Mouse (Mus musculus): Measurements from ENCODE around the gene Fsip1.

Fsip1 gene

GRCm38 (mm10) chr2:118254516-118254915 lies 2.2 kb downstream of the Fsip1 start:
- DNase-seq (ENCODE audit: low spot score in 2 of 2) = no peak

- no peak for DNase-seq (ENCODE audit: low spot score in 2 of 2)
Observed at GRCm38 (mm10) chr2:118248966-118249365, 7.8 kb downstream of the Fsip1 start.

GRCm38 (mm10) chr2:118248016-118248415 lies 8.8 kb downstream of the Fsip1 start:
- no peak for DNase-seq (ENCODE audit: low spot score in 2 of 2)

GRCm38 (mm10) chr2:118245914-118246313 lies 10.9 kb downstream of the Fsip1 start:
- peak; percentile 27 to 41 for DNase-seq (ENCODE audit: low spot score in 2 of 2)

GRCm38 (mm10) chr2:118236196-118236595 lies 20.6 kb downstream of the Fsip1 start:
- DNase-seq (ENCODE audit: low spot score in 2 of 2) = no peak

- no peak for DNase-seq (ENCODE audit: low spot score in 2 of 2)
Observed at GRCm38 (mm10) chr2:118235614-118236013, 21.2 kb downstream of the Fsip1 start.

- no peak for DNase-seq (ENCODE audit: low spot score in 2 of 2)
Observed at GRCm38 (mm10) chr2:118230544-118230943, 26.2 kb downstream of the Fsip1 start.

GRCm38 (mm10) chr2:118228486-118229079 lies 28.2 kb downstream of the Fsip1 start:
- DNase-seq (ENCODE audit: low spot score in 2 of 2) = no peak

GRCm38 (mm10) chr2:118225316-118226041 lies 31.3 kb downstream of the Fsip1 start:
- no peak for DNase-seq (ENCODE audit: low spot score in 2 of 2)

- DNase-seq (ENCODE audit: low spot score in 2 of 2) = no peak
Observed at GRCm38 (mm10) chr2:118217993-118218595, 38.7 kb downstream of the Fsip1 start.

GRCm38 (mm10) chr2:118209712-118210111 lies 47.1 kb downstream of the Fsip1 start:
- DNase-seq (ENCODE audit: low spot score in 2 of 2) = no peak

- no peak for DNase-seq (ENCODE audit: low spot score in 2 of 2)
Observed at GRCm38 (mm10) chr2:118208651-118209050, 48.1 kb downstream of the Fsip1 start.

GRCm38 (mm10) chr2:118205991-118206585 lies 50.7 kb downstream of the Fsip1 start:
- no peak for DNase-seq (ENCODE audit: low spot score in 2 of 2)

- DNase-seq (ENCODE audit: low spot score in 2 of 2) = no peak
Observed at GRCm38 (mm10) chr2:118204646-118205045, 52.1 kb downstream of the Fsip1 start.

GRCm38 (mm10) chr2:118203739-118204461 lies 52.9 kb downstream of the Fsip1 start:
- DNase-seq (ENCODE audit: low spot score in 2 of 2) = no peak

- no peak for DNase-seq (ENCODE audit: low spot score in 2 of 2)
Observed at GRCm38 (mm10) chr2:118202934-118203333, 53.8 kb downstream of the Fsip1 start.

GRCm38 (mm10) chr2:118201983-118202382 lies 54.8 kb downstream of the Fsip1 start:
- DNase-seq (ENCODE audit: low spot score in 2 of 2) = no peak

GRCm38 (mm10) chr2:118199867-118200266 lies 56.9 kb downstream of the Fsip1 start:
- peak; percentile 40 to 49 for DNase-seq (ENCODE audit: low spot score in 2 of 2)

GRCm38 (mm10) chr2:118196966-118197365 lies 59.8 kb downstream of the Fsip1 start:
- DNase-seq (ENCODE audit: low spot score in 2 of 2) = no peak

GRCm38 (mm10) chr2:118182136-118182535 lies 74.6 kb downstream of the Fsip1 start:
- DNase-seq (ENCODE audit: low spot score in 2 of 2) = no peak

- DNase-seq (ENCODE audit: low spot score in 2 of 2) = no peak
Observed at GRCm38 (mm10) chr2:118179873-118180585, 76.7 kb downstream of the Fsip1 start.

Data from heart, adult 9 months (tissue).